Mouse (Mus musculus): ENCODE data around the gene Tmem51.

DNA sequence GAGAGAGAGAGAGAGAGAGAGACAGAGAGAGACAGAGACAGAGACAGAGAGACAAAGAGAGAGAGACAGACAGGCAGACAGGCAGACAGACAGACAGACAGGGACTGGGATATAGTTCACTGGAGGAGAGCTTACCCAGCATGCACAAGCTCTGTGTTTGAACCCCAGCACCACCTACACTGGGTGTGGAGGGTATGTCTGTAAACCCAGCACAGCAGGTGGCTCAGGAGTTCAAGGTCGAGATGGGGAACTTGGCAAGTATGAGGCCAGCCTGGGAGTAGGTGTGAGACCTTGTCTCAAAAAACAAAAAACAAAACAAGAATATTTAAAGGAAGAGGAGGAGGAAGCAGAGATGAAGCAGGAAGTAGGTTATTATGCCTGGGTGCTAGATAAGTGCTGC is 7.2 kb downstream of the Tmem51 start:
- TF ChIP-seq HCFC1 (IDR thresholded peaks at IDR 0.05; ENCODE audit: borderline replicate concordance, insufficient read depth, low read length), result no peak
- TF ChIP-seq ZNF384 (IDR thresholded peaks at IDR 0.05; ENCODE audit: low read depth, low read length), result no peak
- TF ChIP-seq ZC3H11A (IDR thresholded peaks at IDR 0.05; ENCODE audit: borderline replicate concordance, low read depth, low read length), result no peak
- TF ChIP-seq CHD2 (IDR thresholded peaks at IDR 0.05; ENCODE audit: low read depth, low read length), result no peak
